Mouse (Mus musculus) c-Kit-positive CD71-positive TER-119-positive erythroid progenitor cells, embryonic 14.5 days (primary cell): ENCODE data around the gene Kif17.

Source experiments
- DNase-seq: peaks from one replicate; pipeline ENCODE4 v3.0.0-alpha.2; 2013; ENCODE audit warnings: low spot score

The Kif17 gene

GRCm38 (mm10) chr4:138342778-138343177 is 92.5 kb downstream of the Kif17 start:
- no peak for DNase-seq

- no peak for DNase-seq
These were observed 93.2 kb downstream of the Kif17 start for GRCm38 (mm10) chr4:138343341-138343837.

- DNase-seq = no peak
These were observed 94.8 kb downstream of the Kif17 start for GRCm38 (mm10) chr4:138344891-138345545.

- no peak for DNase-seq
These were observed 97.0 kb downstream of the Kif17 start for GRCm38 (mm10) chr4:138347280-138347679.

GRCm38 (mm10) chr4:138348716-138349115 is 98.5 kb downstream of the Kif17 start:
- no peak for DNase-seq
